Mouse (Mus musculus) limb, embryonic 12.5 days (tissue): Measurements from ENCODE around the gene Rev1. TPM values are rescaled to one million over a fixed set of nuclear protein-coding genes. Genes with fewer than 3 reads are reported as not detected.

Experiments
- ATAC-seq: fragments of 200-750 bp; cut with Nextera tagmentation; 2 replicates; pipeline ENCODE4 v1.8.0; 2017; ENCODE audit warnings: low read depth, moderate TSS enrichment; ENCODE audit not compliant: insufficient number of reproducible peaks, insufficient read depth, low FRiP score, low TSS enrichment
- H3K27ac ChIP-seq: fragments of 300-500 bp; sonication (generic); 2 replicates; pipeline ENCODE4 v1.5.1; 2016; ENCODE audit warnings: mild to moderate bottlenecking, moderate library complexity
- H3K27me3 ChIP-seq: fragments of 300-500 bp; sonication (generic); 2 replicates; pipeline ENCODE4 v1.6.1; 2016; ENCODE audit warnings: mild to moderate bottlenecking, moderate library complexity
- H3K36me3 ChIP-seq: fragments of 300-500 bp; sonication (generic); 2 replicates; pipeline ENCODE4 v1.6.1; 2016; ENCODE audit warnings: mild to moderate bottlenecking, moderate library complexity
- H3K4me1 ChIP-seq: fragments of 300-500 bp; sonication (generic); replicated peaks from 2 replicates; pipeline ENCODE4 v1.6.1; 2016
- H3K4me2 ChIP-seq: fragments of 300-500 bp; sonication (generic); 2 replicates; pipeline ENCODE4 v1.6.1; 2016; ENCODE audit warnings: mild to moderate bottlenecking, moderate library complexity
- H3K4me3 ChIP-seq: fragments of 300-500 bp; sonication (generic); replicated peaks from 2 replicates; pipeline ENCODE4 v1.5.1; 2016; ENCODE audit warnings: mild to moderate bottlenecking
- H3K9ac ChIP-seq: fragments of 300-500 bp; sonication (generic); replicated peaks from 2 replicates; pipeline ENCODE4 v1.6.1; 2016; ENCODE audit warnings: mild to moderate bottlenecking, moderate library complexity
- H3K9me3 ChIP-seq: fragments of 300-500 bp; sonication (generic); 2 replicates; pipeline ENCODE4 v1.6.1; 2016; ENCODE audit warnings: mild to moderate bottlenecking, moderate library complexity
- WGBS: fragments of 180-500 bp; shearing (Covaris S2); methylation state at CpG from one replicate; pipeline ENCODE4 v1.1.7; 2016; 5-methylcytosine and 5-hydroxymethylcytosine counted together
- polyA plus RNA-seq: library from polyadenylated mRNA; unstranded; fragments of >200 nt; fragmentation: Nextera tagmentation; extraction: Ambion mirVana; gene quantifications from 2 replicates; pipeline ENCODE4 v1.2.1, GENCODE M21; 2016

Gene Rev1
- polyA plus RNA-seq, 1 experiment from 2014 or later = 47.7 TPM

DNA sequence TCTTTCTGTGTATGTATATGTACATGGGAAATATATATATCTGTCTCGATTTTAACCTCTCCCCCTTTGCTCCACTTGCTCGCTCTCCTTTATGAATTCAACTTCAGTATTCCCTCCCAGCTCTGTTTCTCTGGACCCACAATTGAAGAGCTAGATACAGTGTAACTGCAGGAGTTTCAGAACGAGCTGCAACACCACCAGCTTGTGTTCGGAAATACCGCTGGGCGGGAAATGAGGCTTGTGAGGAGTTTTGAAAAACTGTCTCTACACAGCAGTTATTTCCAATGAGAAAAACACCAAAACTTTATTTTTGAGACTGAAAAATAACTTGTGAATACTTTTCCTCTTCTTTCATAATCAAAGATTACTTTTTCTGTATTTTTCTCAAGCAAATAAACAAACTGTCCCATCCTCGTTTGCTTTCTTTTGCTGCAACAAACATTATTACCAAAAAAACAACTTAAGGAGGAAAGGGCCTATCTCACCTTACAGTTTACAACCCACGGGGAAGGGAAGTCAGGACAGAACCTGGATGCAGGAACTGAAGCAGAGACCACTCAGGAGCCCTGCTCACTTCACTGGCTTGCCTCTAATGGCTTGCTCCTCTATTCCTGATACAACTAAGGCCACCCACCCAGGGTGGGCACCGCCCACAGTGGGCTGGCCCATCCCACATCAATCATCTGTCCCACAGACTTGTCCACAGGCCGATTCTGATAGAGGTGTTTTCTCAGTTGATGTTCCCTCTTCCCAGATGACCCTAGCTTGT lies 1.3 kb upstream of the Rev1 start:
- no peaks in the 10 kb centered on the region for H3K9me3 ChIP-seq
- no peak overlapping the region for H3K9ac ChIP-seq
- peaks cover 10% of the 10 kb centered on the region for H3K4me1 ChIP-seq
- no peak overlapping the region for H3K4me2 ChIP-seq
- no peaks in the 10 kb centered on the region for H3K36me3 ChIP-seq
- H3K4me3 ChIP-seq = no peak overlapping the region
- WGBS = 54% methylated on average over 10 of the region's 10 CpGs
- no peak overlapping the region for H3K27ac ChIP-seq
- ATAC-seq = no peak
- H3K27me3 ChIP-seq = no peaks in the 10 kb centered on the region; the same call in 1 of the 2 replicates

GRCm38 (mm10) chr1:38128919-38129436 lies 623 bp downstream of the Rev1 start:
- Histone ChIP-seq H3K27me3 (no peaks in the 10 kb centered on the region; the same call in 1 of the 2 replicates), H3K4me3 (peak overlapping the region; percentile 86), H3K9ac (peak overlapping the region; percentile 94), H3K36me3 (no peaks in the 10 kb centered on the region), H3K9me3 (no peaks in the 10 kb centered on the region), H3K4me1 (peaks cover 10% of the 10 kb centered on the region), H3K27ac (peak overlapping the region; percentile 93), H3K4me2 (peak overlapping the region; percentile 63)
- ATAC-seq = peak; percentile 12; the same call in 1 of the 2 replicates
- under 1% methylated on average over 64 of the region's 68 CpGs for WGBS

- Histone ChIP-seq H3K27ac (no peak overlapping the region), H3K36me3 (no peaks in the 10 kb centered on the region), H3K9me3 (no peaks in the 10 kb centered on the region), H3K4me3 (no peak overlapping the region), H3K9ac (no peak overlapping the region), H3K4me2 (no peak overlapping the region), H3K27me3 (no peaks in the 10 kb centered on the region), H3K4me1 (peaks cover 13% of the 10 kb centered on the region)
- no peak for ATAC-seq
Measured at GRCm38 (mm10) chr1:38127036-38127435, 2.6 kb downstream of the Rev1 start.

DNA sequence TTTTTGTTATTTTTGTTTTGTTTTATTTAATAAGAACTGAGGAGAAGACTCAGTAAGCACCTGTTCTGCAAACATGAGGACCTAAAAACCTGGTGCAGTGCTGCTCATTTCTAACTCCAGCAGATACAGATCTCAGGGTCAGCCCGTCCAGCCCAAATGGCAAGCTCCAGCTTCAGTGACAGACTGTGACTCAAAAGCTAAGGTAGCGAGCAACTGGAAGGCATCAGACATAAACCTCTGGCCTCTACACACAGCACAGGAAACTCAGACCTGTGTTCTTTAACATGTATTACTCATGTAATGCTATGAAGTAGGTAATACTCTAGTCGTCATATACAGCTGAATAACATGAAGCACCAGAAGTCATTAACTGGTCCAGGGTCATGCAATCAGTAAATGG lies 3.2 kb downstream of the Rev1 start:
- no peak for ATAC-seq
- H3K36me3 ChIP-seq = no peaks in the 10 kb centered on the region
- no peak overlapping the region for H3K4me3 ChIP-seq
- no peak overlapping the region for H3K4me2 ChIP-seq
- whole genome bisulfite sequencing = 86% methylated on average over 3 of the region's 3 CpGs
- H3K9me3 ChIP-seq = no peaks in the 10 kb centered on the region
- H3K4me1 ChIP-seq = peaks cover 18% of the 10 kb centered on the region
- H3K9ac ChIP-seq = no peak overlapping the region
- no peak overlapping the region for H3K27ac ChIP-seq
- no peaks in the 10 kb centered on the region for H3K27me3 ChIP-seq

GRCm38 (mm10) chr1:38124261-38124660 lies 5.3 kb downstream of the Rev1 start:
- Histone ChIP-seq H3K9ac (no peak overlapping the region), H3K27ac (no peak overlapping the region), H3K27me3 (no peaks in the 10 kb centered on the region), H3K9me3 (no peaks in the 10 kb centered on the region), H3K36me3 (no peaks in the 10 kb centered on the region), H3K4me3 (no peak overlapping the region), H3K4me1 (peaks cover 18% of the 10 kb centered on the region), H3K4me2 (no peak overlapping the region)
- no peak for ATAC-seq

GRCm38 (mm10) chr1:38120877-38121276 lies 8.7 kb downstream of the Rev1 start:
- no peaks in the 10 kb centered on the region for H3K27me3 ChIP-seq
- H3K4me1 ChIP-seq = peaks cover 8% of the 10 kb centered on the region
- WGBS = 65% methylated on average over 5 of the region's 5 CpGs
- no peak overlapping the region for H3K4me3 ChIP-seq
- no peaks in the 10 kb centered on the region for H3K9me3 ChIP-seq
- no peak overlapping the region for H3K4me2 ChIP-seq
- peaks cover 4% of the 10 kb centered on the region; the same call in 1 of the 2 replicates for H3K36me3 ChIP-seq
- H3K9ac ChIP-seq = no peak overlapping the region
- no peak for ATAC-seq
- no peak overlapping the region for H3K27ac ChIP-seq

DNA sequence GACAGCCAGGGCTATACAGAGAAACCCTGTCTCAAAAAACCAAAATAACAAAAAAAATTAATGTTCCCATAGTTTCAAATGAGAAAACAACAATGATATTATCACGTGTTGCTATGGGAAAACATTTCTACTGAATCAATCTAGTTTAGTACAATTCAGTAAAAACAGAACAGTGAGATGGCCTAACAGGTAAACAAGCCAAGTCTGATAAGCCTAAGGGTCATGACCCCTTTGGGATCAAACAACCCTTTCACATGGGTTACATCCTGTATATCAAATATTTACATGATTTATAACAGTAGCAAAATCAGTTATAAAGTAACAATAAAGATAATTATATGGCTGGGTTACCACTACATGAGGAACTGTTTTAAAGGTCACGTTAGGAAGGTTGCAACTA lies 11.0 kb downstream of the Rev1 start:
- Histone ChIP-seq H3K9ac (no peak overlapping the region), H3K4me1 (peaks cover 8% of the 10 kb centered on the region), H3K36me3 (peaks cover 4% of the 10 kb centered on the region; the same call in 1 of the 2 replicates), H3K4me3 (no peak overlapping the region), H3K4me2 (no peak overlapping the region), H3K27ac (no peak overlapping the region), H3K27me3 (no peaks in the 10 kb centered on the region), H3K9me3 (no peaks in the 10 kb centered on the region)
- ATAC-seq = no peak
- WGBS = 93% methylated on average over 2 of the region's 2 CpGs

- Histone ChIP-seq H3K9ac (no peak overlapping the region), H3K27ac (no peak overlapping the region), H3K27me3 (no peaks in the 10 kb centered on the region), H3K4me2 (no peak overlapping the region), H3K9me3 (no peaks in the 10 kb centered on the region; the same call in 1 of the 2 replicates), H3K36me3 (peaks cover 14% of the 10 kb centered on the region; the same call in 1 of the 2 replicates), H3K4me1 (no peaks in the 10 kb centered on the region), H3K4me3 (no peak overlapping the region)
- 85% methylated on average over 7 of the region's 7 CpGs for WGBS
- no peak for ATAC-seq
Measured at GRCm38 (mm10) chr1:38109786-38110185, 19.8 kb downstream of the Rev1 start.

- ATAC-seq = no peak
- no peak overlapping the region for H3K4me2 ChIP-seq
- no peak overlapping the region for H3K4me3 ChIP-seq
- WGBS = 32% methylated on average over 3 of the region's 3 CpGs
- H3K36me3 ChIP-seq = peaks cover 43% of the 10 kb centered on the region; the same call in 1 of the 2 replicates
- no peak overlapping the region for H3K9ac ChIP-seq
- no peaks in the 10 kb centered on the region for H3K4me1 ChIP-seq
- no peaks in the 10 kb centered on the region for H3K27me3 ChIP-seq
- H3K27ac ChIP-seq = no peak overlapping the region
- no peaks in the 10 kb centered on the region for H3K9me3 ChIP-seq
Measured at GRCm38 (mm10) chr1:38103813-38104212, 25.8 kb downstream of the Rev1 start.

- no peak overlapping the region for H3K27ac ChIP-seq
- H3K9ac ChIP-seq = no peak overlapping the region
- no peaks in the 10 kb centered on the region for H3K4me1 ChIP-seq
- H3K9me3 ChIP-seq = no peaks in the 10 kb centered on the region
- H3K27me3 ChIP-seq = no peaks in the 10 kb centered on the region
- no peak overlapping the region for H3K4me2 ChIP-seq
- 85% methylated on average over 1 of the region's 1 CpGs for WGBS
- peaks cover 49% of the 10 kb centered on the region for H3K36me3 ChIP-seq
- no peak overlapping the region for H3K4me3 ChIP-seq
- ATAC-seq = no peak
Measured at GRCm38 (mm10) chr1:38103214-38103613, 26.4 kb downstream of the Rev1 start.

DNA sequence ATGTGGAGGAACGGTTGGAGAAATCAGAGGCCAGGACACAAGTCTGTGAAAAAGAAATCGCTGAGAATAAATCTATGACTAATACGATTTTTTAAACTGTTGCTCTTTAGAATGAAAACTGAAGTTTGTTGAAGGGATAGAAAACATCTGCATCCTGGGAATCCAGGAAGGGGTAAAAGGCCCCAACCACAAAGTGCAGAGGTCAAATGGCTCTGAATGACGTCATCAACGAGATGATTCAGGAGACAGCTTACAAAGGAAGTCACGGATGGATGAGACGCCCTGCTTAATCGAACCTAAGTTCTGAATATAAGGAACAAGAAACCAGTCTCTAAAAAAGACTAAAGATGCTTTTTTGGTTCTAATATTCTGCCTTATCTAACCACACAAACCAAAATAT lies 48.3 kb downstream of the Rev1 start:
- Histone ChIP-seq H3K27ac (no peak overlapping the region), H3K9ac (no peak overlapping the region), H3K4me1 (no peaks in the 10 kb centered on the region), H3K36me3 (peaks cover 49% of the 10 kb centered on the region), H3K9me3 (no peaks in the 10 kb centered on the region), H3K4me3 (no peak overlapping the region), H3K27me3 (no peaks in the 10 kb centered on the region), H3K4me2 (no peak overlapping the region)
- ATAC-seq = no peak
- WGBS = 78% methylated on average over 8 of the region's 8 CpGs

DNA sequence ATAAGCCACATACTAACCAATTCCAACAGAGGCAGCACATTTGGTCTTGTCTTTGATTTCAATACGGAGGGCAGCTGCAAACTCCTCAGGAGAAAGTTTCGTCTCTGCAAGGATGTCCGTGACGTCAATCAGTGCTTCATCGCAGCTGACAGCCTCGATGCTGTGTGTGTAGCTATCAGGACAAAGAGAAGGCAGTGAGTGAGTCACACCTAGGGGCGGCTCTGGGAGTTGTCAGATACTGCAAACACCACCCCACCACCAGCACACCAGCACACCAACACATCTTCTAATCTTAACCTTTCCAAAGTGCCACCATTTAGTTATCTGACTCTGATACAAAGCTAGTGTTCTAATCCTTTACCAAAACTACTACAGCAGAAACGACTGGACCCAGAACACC lies 58.3 kb downstream of the Rev1 start:
- no peaks in the 10 kb centered on the region for H3K9me3 ChIP-seq
- H3K4me2 ChIP-seq = no peak overlapping the region
- ATAC-seq = no peak
- WGBS = 85% methylated on average over 8 of the region's 8 CpGs
- peaks cover 61% of the 10 kb centered on the region for H3K36me3 ChIP-seq
- H3K9ac ChIP-seq = no peak overlapping the region
- H3K4me3 ChIP-seq = no peak overlapping the region
- no peaks in the 10 kb centered on the region for H3K4me1 ChIP-seq
- no peaks in the 10 kb centered on the region for H3K27me3 ChIP-seq
- H3K27ac ChIP-seq = no peak overlapping the region
